Mouse (Mus musculus): ENCODE data around the gene Gm20458.

Gm20458 gene

GRCm38 (mm10) chr2:164523301-164523773 lies 62.6 kb downstream of the Gm20458 start:
- DNase-seq (ENCODE audit: extremely low read depth, insufficient read length, low spot score): no peak

- no peak for DNase-seq (ENCODE audit: extremely low read depth, insufficient read length, low spot score)
These were observed 67.8 kb downstream of the Gm20458 start for GRCm38 (mm10) chr2:164528557-164528956.

- no peak for DNase-seq (ENCODE audit: extremely low read depth, insufficient read length, low spot score)
These were observed 70.4 kb downstream of the Gm20458 start for GRCm38 (mm10) chr2:164531169-164531568.

GRCm38 (mm10) chr2:164534315-164534714 lies 73.5 kb downstream of the Gm20458 start:
- no peak for DNase-seq (ENCODE audit: extremely low read depth, insufficient read length, low spot score)

GRCm38 (mm10) chr2:164537003-164537402 lies 76.2 kb downstream of the Gm20458 start:
- DNase-seq (ENCODE audit: extremely low read depth, insufficient read length, low spot score): no peak
